8 mouse cellular contexts compared by ENCODE assay signal in the genomic region with DNA sequence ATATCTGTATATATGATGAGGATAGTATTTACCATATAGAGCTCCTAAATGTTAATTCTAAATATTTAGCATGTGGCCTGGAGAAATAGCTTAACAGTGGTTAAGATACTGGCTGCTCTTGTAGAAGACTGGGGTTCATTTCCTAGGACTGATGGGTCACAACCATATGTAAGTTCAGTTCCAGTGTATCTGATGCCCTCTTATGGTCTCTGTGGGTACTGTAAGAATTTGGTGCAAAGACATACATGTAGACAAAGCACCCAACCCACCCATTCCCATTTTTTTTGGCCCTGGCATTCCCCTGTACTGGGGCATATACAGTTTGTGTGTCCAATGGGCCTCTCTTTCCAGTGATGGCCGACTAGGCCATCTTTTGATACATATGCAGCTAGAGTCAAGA. TPM values are rescaled to one million over a fixed set of nuclear protein-coding genes. Genes with fewer than 3 reads are reported as not detected.
DNase-seq lines count a peak whose midpoint lies in the region; ATAC-seq and TF ChIP-seq lines count a peak whose summit lies in the region.
"Not testable (repeated sequence)": the region's sequence is repeated elsewhere in the genome, so short reads cannot be mapped to it uniquely, and the experiment has no call there.

No protein-coding gene starts in this region.

- no CpG with 5 or more reads among the region's 1 CpGs for WGBS in intestine, embryonic 16.5 days
- 55% methylated on average over 1 of the region's 1 CpGs for WGBS in midbrain, embryonic 13.5 days

- intact Hi-C loops in left cerebral cortex, adult 2 months (cut with DNase I): loop anchor here (5.0 to 10.0 kb wide), 2 partner anchors 181 to 557 kb away; no protein-coding TSS in a partner anchor

- not testable (repeated sequence) for H3K36me3 ChIP-seq in intestine, embryonic 16.5 days (ENCODE audit: control insufficient read depth, insufficient read depth, low read length); midbrain, embryonic 13.5 days

- H3K27ac ChIP-seq in intestine, embryonic 16.5 days (ENCODE audit: low read length); left cerebral cortex, adult 2 months; midbrain, embryonic 13.5 days: not testable (repeated sequence)

- peak; percentile 62 for TF ChIP-seq CTCF in left cerebral cortex, adult 2 months (IDR thresholded peaks at IDR 0.05)

- DNase-seq in B cell, adult 2 months: peak; percentile 49 to 53
- peak; percentile 70 for DNase-seq in ZHBTc4 (ENCODE audit: low read depth, low spot score)
- peak; percentile 11 to 75 for DNase-seq in frontal cortex, adult 2 months (ENCODE audit: extremely low spot score in 1 of 2, low spot score in 1 of 2)
- DNase-seq in left cerebral cortex, adult 2 months (ENCODE audit: extremely low spot score in 1 of 2, low spot score in 2 of 2): not testable (repeated sequence)
- DNase-seq in spleen, postnatal 36 days (ENCODE audit: low spot score in 2 of 2): peak; percentile 35 to 54

- H3K9ac ChIP-seq in intestine, embryonic 16.5 days (ENCODE audit: low read depth, low read length); midbrain, embryonic 13.5 days (replicated peaks): not testable (repeated sequence)

- not testable (repeated sequence) for H3K9me3 ChIP-seq in intestine, embryonic 16.5 days (ENCODE audit: control insufficient read depth, low read length); midbrain, embryonic 13.5 days

- H3K4me2 ChIP-seq in intestine, embryonic 16.5 days (ENCODE audit: low read depth, low read length); midbrain, embryonic 13.5 days (replicated peaks): not testable (repeated sequence)

- H3K4me3 ChIP-seq in intestine, embryonic 16.5 days (ENCODE audit: low read length); left cerebral cortex, adult 2 months; midbrain, embryonic 13.5 days (replicated peaks): not testable (repeated sequence)

- not testable (repeated sequence) for H3K4me1 ChIP-seq in intestine, embryonic 16.5 days (ENCODE audit: control insufficient read depth, insufficient read depth, low read length); midbrain, embryonic 13.5 days (replicated peaks)

- not testable (repeated sequence) for H3K27me3 ChIP-seq in intestine, embryonic 16.5 days (replicated peaks; ENCODE audit: control insufficient read depth, insufficient read depth, low read length); midbrain, embryonic 13.5 days

- peak; percentile 98 for ATAC-seq in common myeloid progenitor, adult 5-6 weeks (replicated peaks; ENCODE audit: low read depth, poor library complexity, severe bottlenecking)
- 0 out of 2 replicates have a peak, but pooled peaks have one; percentile 53 for ATAC-seq in intestine, embryonic 16.5 days
- peak; percentile 63; the same call in 1 of the 2 replicates for ATAC-seq in midbrain, embryonic 13.5 days

RNA-seq across cellular contexts. Expression of gene Hibch, which starts 9.3 kb away (rescaled TPM):
- total RNA-seq in common myeloid progenitor, adult 5-6 weeks (2017): 59.3 and 77.8 TPM in 2 replicates
- 19.1 and 22.0 TPM in 2 replicates for polyA plus RNA-seq in frontal cortex, adult 2 months (2012; rRNA removed)
- polyA plus RNA-seq in intestine, embryonic 16.5 days (2015; fragmentation: Nextera tagmentation; extraction: Ambion mirVana): 25.5 and 26.3 TPM in 2 replicates
- 10 to 100 TPM; 13.2 to 15.4 TPM for total RNA-seq in left cerebral cortex, adult 2 months (2021)
- 33.8 and 37.6 TPM in 2 replicates for polyA plus RNA-seq in midbrain, embryonic 13.5 days (2015; fragmentation: Nextera tagmentation; extraction: Ambion mirVana)

RNA-seq across cellular contexts. Expression of gene Inpp1, which starts 36.5 kb away (rescaled TPM):
- 9.5 and 13.1 TPM in 2 replicates for total RNA-seq in common myeloid progenitor, adult 5-6 weeks (2017)
- polyA plus RNA-seq in frontal cortex, adult 2 months (2012; rRNA removed): 30.4 and 31.4 TPM in 2 replicates
- polyA plus RNA-seq in intestine, embryonic 16.5 days (2015; fragmentation: Nextera tagmentation; extraction: Ambion mirVana): 17.7 and 18.8 TPM in 2 replicates
- 10 to 100 TPM; 35.3 to 36.2 TPM for total RNA-seq in left cerebral cortex, adult 2 months (2021)
- polyA plus RNA-seq in midbrain, embryonic 13.5 days (2015; fragmentation: Nextera tagmentation; extraction: Ambion mirVana): 23.2 and 23.3 TPM in 2 replicates
